Mouse (Mus musculus) hindbrain, postnatal 0 days (tissue): ENCODE measurements around the gene Mrpl58. TPM values are rescaled to one million over a fixed set of nuclear protein-coding genes. Genes with fewer than 3 reads are reported as not detected.

Experiments used
- ATAC-seq: fragments of 200-750 bp; cut with Nextera tagmentation; 2 replicates; pipeline ENCODE4 v1.8.0; 2017; ENCODE audit warnings: mild to moderate bottlenecking, moderate TSS enrichment, moderate library complexity
- DNase-seq: peaks from one replicate; pipeline ENCODE4 v3.0.0-alpha.2; 2015; ENCODE audit warnings: low spot score
- H3K27ac ChIP-seq: fragments of 300-500 bp; sonication (generic); 2 replicates; pipeline ENCODE4 v1.5.1; 2014; ENCODE audit warnings: mild to moderate bottlenecking
- H3K27me3 ChIP-seq: fragments of 300-500 bp; sonication (generic); 2 replicates; pipeline ENCODE4 v1.6.1; 2014; ENCODE audit warnings: low read length, mixed read lengths; ENCODE audit not compliant: insufficient read depth
- H3K36me3 ChIP-seq: fragments of 300-500 bp; sonication (generic); 2 replicates; pipeline ENCODE4 v1.6.1; 2014; ENCODE audit warnings: low read length, mixed read lengths; ENCODE audit not compliant: insufficient read depth
- H3K4me1 ChIP-seq: fragments of 300-500 bp; sonication (generic); 2 replicates; pipeline ENCODE4 v1.6.1; 2014; ENCODE audit warnings: antibody characterized with exemption, low read length, mixed read lengths; ENCODE audit not compliant: insufficient read depth
- H3K4me2 ChIP-seq: fragments of 300-500 bp; sonication (generic); 2 replicates; pipeline ENCODE4 v1.6.1; 2014; ENCODE audit warnings: low read depth, mild to moderate bottlenecking, low read length, moderate library complexity, mixed read lengths
- H3K4me3 ChIP-seq: fragments of 300-500 bp; sonication (generic); 2 replicates; pipeline ENCODE4 v1.5.1; 2014; ENCODE audit warnings: low read length
- H3K9ac ChIP-seq: fragments of 300-500 bp; sonication (generic); replicated peaks from 2 replicates; pipeline ENCODE4 v1.6.1; 2014; ENCODE audit warnings: mild to moderate bottlenecking, low read length, moderate library complexity, mixed read lengths
- H3K9me3 ChIP-seq: fragments of 300-500 bp; sonication (generic); 2 replicates; pipeline ENCODE4 v1.6.1; 2016; ENCODE audit warnings: low read length, mixed read lengths
- CTCF ChIP-seq: IDR thresholded peaks from 2 replicates; pipeline ENCODE4 v1.5.1; 2016; ENCODE audit warnings: antibody characterized with exemption, control low read depth, low read depth
- WGBS: fragments of 180-500 bp; shearing (Covaris S2); extraction: QIAGEN DNeasy Blood & Tissue Kit; methylation state at CpG from one replicate; pipeline ENCODE4 v1.1.7; 2014; 5-methylcytosine and 5-hydroxymethylcytosine counted together
- polyA plus RNA-seq: library from polyadenylated mRNA; unstranded; fragments of >200 nt; fragmentation: Nextera tagmentation; extraction: Ambion mirVana; gene quantifications from 2 replicates; pipeline ENCODE4 v1.2.1, GENCODE M21; 2015
- total RNA-seq: library from RNA; depleted of rRNA; stranded (reverse); fragments of >200 nt; gene quantifications from 2 replicates; pipeline ENCODE4 v1.2.3, GENCODE M21; 2014

Mrpl58 gene
- total and polyA plus RNA-seq, 2 experiments from 2014 or later = 138 to 205 TPM

GRCm38 (mm10) chr11:115366039-115366705 lies 37.4 kb upstream of the Mrpl58 start:
- DNase-seq (no peak), ATAC-seq (peak; percentile 54)
- Histone ChIP-seq H3K4me3 (peak overlapping the region; percentile 74), H3K27me3 (no peaks in the 10 kb centered on the region), H3K9ac (peak overlapping the region; percentile 80; the same call in 1 of the 2 replicates), H3K36me3 (no peaks in the 10 kb centered on the region), H3K4me2 (peak overlapping the region; percentile 94), H3K4me1 (peaks cover 14% of the 10 kb centered on the region), H3K9me3 (no peaks in the 10 kb centered on the region), H3K27ac (peak overlapping the region; percentile 90)
- no peak for TF ChIP-seq CTCF
- WGBS = 49% methylated on average over 7 of the region's 7 CpGs

GRCm38 (mm10) chr11:115366706-115367394 lies 36.7 kb upstream of the Mrpl58 start:
- DNase-seq (peak; percentile 87), ATAC-seq (peak; percentile 87)
- H3K4me1 ChIP-seq = peaks cover 14% of the 10 kb centered on the region
- H3K9ac ChIP-seq = peak overlapping the region; percentile 80
- peak overlapping the region; percentile 74 for H3K4me3 ChIP-seq
- H3K36me3 ChIP-seq = no peaks in the 10 kb centered on the region
- H3K27ac ChIP-seq = peak overlapping the region; percentile 90
- H3K9me3 ChIP-seq = no peaks in the 10 kb centered on the region
- no peak for TF ChIP-seq CTCF
- no peaks in the 10 kb centered on the region for H3K27me3 ChIP-seq
- under 1% methylated on average over 28 of the region's 28 CpGs for WGBS
- peak overlapping the region; percentile 94 for H3K4me2 ChIP-seq

DNA sequence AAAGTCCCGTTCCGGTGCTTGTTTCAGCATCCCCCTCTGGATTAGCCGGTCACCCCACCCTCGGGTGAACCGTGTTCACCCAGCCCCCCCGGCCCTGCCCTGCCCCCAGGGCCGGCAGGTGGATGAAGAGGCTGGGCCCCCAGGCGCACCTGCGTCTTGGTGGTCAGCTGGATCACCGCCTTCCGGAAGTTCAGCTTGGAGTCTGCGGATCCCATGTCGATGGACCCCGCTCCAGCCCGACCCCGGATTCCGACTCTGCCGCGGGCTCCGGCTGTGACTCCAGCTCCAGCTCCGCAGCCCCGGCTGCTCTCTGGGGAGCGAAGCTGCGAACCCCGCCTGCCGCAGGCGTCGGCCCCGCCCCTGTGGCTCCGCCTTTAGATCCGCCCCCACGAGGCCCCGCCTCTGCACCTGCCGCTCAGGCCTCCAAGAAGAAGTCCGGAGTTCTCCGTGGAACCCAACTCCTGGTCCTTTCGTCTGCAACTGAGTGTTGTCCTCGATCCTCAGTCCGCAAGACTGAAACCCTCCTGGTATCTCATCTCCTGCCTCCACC lies 36.1 kb upstream of the Mrpl58 start, which contains the start of gene Hid1:
TSS of gene Hid1 (minus strand) at position 362 of the 550 bp plus-strand sequence.
- peak within 1 kb of the TSS; percentile 90 for H3K27ac ChIP-seq
- peak within 1 kb of the TSS; percentile 94 for H3K4me2 ChIP-seq
- ATAC-seq (peak; percentile 52), DNase-seq (peak; percentile 91)
- H3K36me3 ChIP-seq = no peaks in the 10 kb centered on the region
- H3K9ac ChIP-seq = peak within 1 kb of the TSS; percentile 80
- H3K4me1 ChIP-seq = peaks cover 14% of the 10 kb centered on the region
- H3K4me3 ChIP-seq = peak within 1 kb of the TSS; percentile 74
- TF ChIP-seq CTCF = no peak
- WGBS = under 1% methylated on average over 39 of the region's 39 CpGs
- H3K9me3 ChIP-seq = no peaks in the 10 kb centered on the region
- no peaks in the 10 kb centered on the region for H3K27me3 ChIP-seq

DNA sequence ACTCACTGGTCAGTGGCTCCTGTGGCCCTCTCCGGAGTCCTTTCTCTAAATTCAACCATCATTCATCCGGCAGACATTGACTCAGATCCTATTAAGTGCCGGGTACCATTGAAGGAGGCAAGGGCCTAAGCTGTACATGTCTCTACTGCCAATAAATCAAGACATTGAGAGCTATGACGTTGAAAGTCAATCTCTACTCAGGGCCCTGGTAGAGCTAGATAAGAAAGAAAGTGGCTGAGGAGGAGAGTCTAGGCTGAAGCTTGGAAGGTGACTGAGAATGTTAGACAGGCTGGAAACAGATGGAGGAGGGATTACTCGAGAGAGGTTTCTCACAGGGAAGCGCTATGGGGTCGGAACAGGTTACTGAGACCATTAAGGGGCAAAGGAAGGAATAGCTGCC lies 33.2 kb upstream of the Mrpl58 start:
- no peak for TF ChIP-seq CTCF
- no peak overlapping the region for H3K9ac ChIP-seq
- H3K4me3 ChIP-seq = no peak overlapping the region
- WGBS = 62% methylated on average over 7 of the region's 7 CpGs
- no peaks in the 10 kb centered on the region for H3K36me3 ChIP-seq
- no peaks in the 10 kb centered on the region for H3K27me3 ChIP-seq
- no peaks in the 10 kb centered on the region for H3K9me3 ChIP-seq
- H3K4me1 ChIP-seq = peaks cover 23% of the 10 kb centered on the region
- H3K4me2 ChIP-seq = no peak overlapping the region
- H3K27ac ChIP-seq = no peak overlapping the region
- DNase-seq (no peak), ATAC-seq (no peak)

GRCm38 (mm10) chr11:115371354-115371753 lies 32.2 kb upstream of the Mrpl58 start:
- Histone ChIP-seq H3K4me3 (no peak overlapping the region), H3K9ac (no peak overlapping the region), H3K27ac (no peak overlapping the region), H3K4me2 (no peak overlapping the region), H3K27me3 (no peaks in the 10 kb centered on the region), H3K4me1 (peaks cover 14% of the 10 kb centered on the region), H3K9me3 (no peaks in the 10 kb centered on the region), H3K36me3 (no peaks in the 10 kb centered on the region)
- no peak for ATAC-seq
- WGBS = 56% methylated on average over 8 of the region's 8 CpGs
- TF ChIP-seq CTCF = no peak
- no peak for DNase-seq

GRCm38 (mm10) chr11:115372015-115372414 lies 31.5 kb upstream of the Mrpl58 start:
- H3K27me3 ChIP-seq = no peaks in the 10 kb centered on the region

DNA sequence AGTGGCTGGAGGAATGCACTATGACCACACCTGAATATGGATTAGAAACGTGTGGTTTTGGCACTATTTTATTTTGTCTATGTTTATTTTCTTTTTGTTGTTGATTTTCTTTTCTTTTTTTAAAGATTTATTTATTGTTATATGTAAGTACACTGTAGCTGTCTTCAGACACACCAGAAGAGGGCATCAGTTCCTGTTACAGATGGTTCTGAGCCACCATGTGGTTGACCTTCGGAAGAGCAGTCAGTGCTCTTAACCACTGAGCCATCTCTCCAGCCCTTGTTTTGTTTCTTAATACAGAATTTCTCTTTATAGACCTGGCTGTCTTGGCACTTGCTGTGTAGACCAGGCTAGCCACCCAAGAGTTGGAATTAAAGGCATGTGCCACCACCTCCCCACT lies 30.8 kb upstream of the Mrpl58 start:
- Histone ChIP-seq H3K4me3 (no peak overlapping the region), H3K4me2 (no peak overlapping the region), H3K36me3 (no peaks in the 10 kb centered on the region), H3K27me3 (no peaks in the 10 kb centered on the region), H3K9me3 (no peaks in the 10 kb centered on the region), H3K27ac (no peak overlapping the region), H3K9ac (no peak overlapping the region), H3K4me1 (peaks cover 10% of the 10 kb centered on the region)
- ATAC-seq = no peak
- peak; percentile 15 for TF ChIP-seq CTCF
- 43% methylated on average over 2 of the region's 2 CpGs for WGBS
- DNase-seq = no peak

More at GRCm38 (mm10) chr11:115372015-115372414, 31.5 kb upstream of the Mrpl58 start:
- peaks cover 10% of the 10 kb centered on the region for H3K4me1 ChIP-seq
- ATAC-seq (no peak), DNase-seq (no peak)
- H3K27ac ChIP-seq = no peak overlapping the region
- H3K9ac ChIP-seq = no peak overlapping the region
- H3K36me3 ChIP-seq = no peaks in the 10 kb centered on the region
- H3K4me3 ChIP-seq = no peak overlapping the region
- TF ChIP-seq CTCF = no peak
- H3K9me3 ChIP-seq = no peaks in the 10 kb centered on the region
- no peak overlapping the region for H3K4me2 ChIP-seq
- 84% methylated on average over 1 of the region's 1 CpGs for WGBS
